Mouse (Mus musculus): Measurements from ENCODE around the gene Snu13. TPM values are rescaled to one million over a fixed set of nuclear protein-coding genes. Genes with fewer than 3 reads are reported as not detected.

The Snu13 gene
- polyA plus RNA-seq (2012; ENCODE audit: insufficient read depth, insufficient read length, low replicate concordance, missing spikeins): not detected in 2 replicates

DNA sequence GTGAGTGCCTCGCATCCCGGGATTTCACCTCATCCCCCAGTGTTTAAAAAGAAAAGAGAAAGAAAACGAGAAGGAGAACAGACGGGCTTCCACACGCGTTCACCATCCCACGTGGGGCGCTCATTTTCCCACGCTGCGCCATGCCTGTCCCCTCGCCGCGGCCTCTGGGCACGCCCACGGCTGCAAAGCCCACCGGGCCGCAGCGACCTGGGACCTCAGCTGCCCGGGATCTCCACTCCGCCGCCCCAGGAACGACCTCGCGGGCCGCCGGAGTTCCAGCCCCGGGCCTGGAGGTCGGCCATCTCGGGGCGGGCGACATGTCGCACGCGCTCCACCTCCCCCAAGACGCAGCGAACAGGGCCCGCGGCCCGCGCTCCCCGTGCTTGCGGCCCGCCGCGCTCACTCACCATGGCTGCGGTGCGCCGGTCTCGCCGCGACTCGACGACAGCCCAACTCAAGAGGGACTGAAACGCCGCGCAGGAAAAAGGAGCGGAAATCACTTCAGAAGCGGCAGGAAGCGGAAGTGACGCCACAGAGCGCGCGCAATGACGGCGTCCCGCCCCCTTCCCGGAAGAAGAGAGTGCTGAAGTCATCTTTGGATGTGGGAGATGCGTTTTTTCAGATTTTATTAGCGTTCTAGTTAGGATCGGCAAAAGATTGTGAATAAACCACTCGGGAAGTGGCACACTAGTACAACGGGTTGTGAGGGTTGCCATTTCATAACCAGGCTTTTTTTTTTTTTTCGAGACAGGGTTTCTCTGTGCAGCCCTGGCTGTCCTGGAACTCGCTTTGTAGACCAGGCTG lies at the start of gene Snu13:
Gene Snu13, minus strand, starts transcription at position 519 of the 804 bp plus-strand sequence.
- Histone ChIP-seq H3K27ac (ENCODE audit: insufficient read depth, low read depth, low read length) (peak within 1 kb of the TSS; percentile 66), H3K4me3 (ENCODE audit: insufficient read depth, low read depth, low read length) (peak within 1 kb of the TSS; percentile 93), H3K4me1 (ENCODE audit: control insufficient read depth, insufficient read depth, low read length) (peaks cover 8% of the 10 kb centered on the region)
- under 1% methylated on average over 74 of the region's 74 CpGs for WGBS
- TF ChIP-seq CTCF (IDR thresholded peaks at IDR 0.05; ENCODE audit: insufficient read depth, low read depth, low read length) (no peak), POLR2A (IDR thresholded peaks at IDR 0.05; ENCODE audit: insufficient read depth, low read depth, low read length) (peak; percentile 68; the same call in 1 of the 2 replicates)

DNA sequence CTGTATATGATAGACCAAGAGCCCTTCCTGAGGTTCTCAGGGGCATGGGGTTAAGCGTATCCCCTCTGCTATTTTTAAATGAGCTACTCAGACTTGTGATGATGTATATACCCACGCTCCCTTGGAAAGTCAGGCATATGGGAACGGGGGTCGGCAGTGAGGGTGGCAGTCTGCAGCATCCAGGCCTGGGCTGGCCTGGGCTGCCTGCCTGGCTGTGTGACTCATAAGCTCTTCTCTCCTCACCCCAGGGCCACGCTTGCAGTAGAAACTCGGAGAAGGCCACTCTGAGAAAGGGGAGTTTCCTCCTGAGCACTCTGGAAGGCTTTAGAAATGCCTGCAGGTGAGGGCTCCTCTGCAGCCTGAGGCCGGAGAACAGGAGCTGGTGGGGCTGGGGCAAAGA lies 43.7 kb upstream of the Snu13 start:
- WGBS: 51% methylated on average over 7 of the region's 7 CpGs
- Histone ChIP-seq H3K27ac (ENCODE audit: insufficient read depth, low read depth, low read length) (no peak overlapping the region; the same call in 1 of the 2 replicates), H3K4me3 (ENCODE audit: insufficient read depth, low read depth, low read length) (no peak overlapping the region), H3K4me1 (ENCODE audit: control insufficient read depth, insufficient read depth, low read length) (peaks cover 24% of the 10 kb centered on the region)
- TF ChIP-seq CTCF (IDR thresholded peaks at IDR 0.05; ENCODE audit: insufficient read depth, low read depth, low read length) (no peak), POLR2A (IDR thresholded peaks at IDR 0.05; ENCODE audit: insufficient read depth, low read depth, low read length) (no peak)

DNA sequence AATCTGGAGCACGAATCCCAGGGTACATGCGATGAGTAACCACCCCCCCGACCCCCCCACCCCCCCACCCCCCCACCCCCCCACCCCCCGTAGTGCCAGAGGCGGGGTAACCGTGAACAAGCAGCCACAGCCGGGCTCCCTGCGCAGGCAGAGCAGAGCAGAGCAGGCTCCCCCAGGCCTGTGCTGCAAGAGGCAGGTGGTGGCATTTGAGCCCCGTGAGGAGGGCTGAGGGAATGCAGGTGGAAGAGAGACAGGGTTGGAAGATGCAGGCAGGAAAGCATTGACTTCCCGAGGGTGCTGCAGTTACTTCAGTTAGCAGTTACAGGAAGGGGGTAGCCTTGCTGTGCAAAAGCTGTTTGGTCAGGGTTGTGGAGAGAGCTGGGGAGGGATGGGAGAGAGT lies 39.9 kb upstream of the Snu13 start:
- peak overlapping the region; percentile 74 for H3K27ac ChIP-seq (ENCODE audit: insufficient read depth, low read depth, low read length)
- TF ChIP-seq CTCF (IDR thresholded peaks at IDR 0.05; ENCODE audit: insufficient read depth, low read depth, low read length) (0 out of 2 replicates have a peak, but pooled peaks have one; percentile 9), POLR2A (IDR thresholded peaks at IDR 0.05; ENCODE audit: insufficient read depth, low read depth, low read length) (no peak)
- H3K4me1 ChIP-seq (ENCODE audit: control insufficient read depth, insufficient read depth, low read length): peaks cover 31% of the 10 kb centered on the region
- 11% methylated on average over 10 of the region's 10 CpGs for WGBS
- H3K4me3 ChIP-seq (ENCODE audit: insufficient read depth, low read depth, low read length): no peak overlapping the region

DNA sequence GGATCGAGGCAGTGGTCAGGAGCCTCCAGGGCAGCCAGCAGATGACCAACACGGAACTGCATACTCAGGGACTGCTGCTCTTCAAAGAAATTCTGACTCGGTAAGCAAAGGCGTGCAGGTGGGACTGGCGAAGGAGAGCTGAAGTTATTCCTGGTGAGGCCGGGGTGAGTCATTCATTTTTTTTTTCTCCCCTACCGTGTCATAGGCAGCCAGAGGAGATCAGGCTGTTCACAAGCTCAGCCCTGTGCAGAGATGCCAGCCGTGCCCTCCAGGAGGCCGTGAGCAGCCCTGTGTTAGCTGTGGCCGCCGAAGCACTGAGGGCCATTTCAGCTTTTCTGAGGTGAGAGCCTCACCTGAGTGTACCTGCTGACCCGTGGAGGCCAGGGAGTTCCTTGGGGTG lies 38.7 kb upstream of the Snu13 start:
- WGBS: 49% methylated on average over 12 of the region's 12 CpGs
- Histone ChIP-seq H3K4me3 (ENCODE audit: insufficient read depth, low read depth, low read length) (no peak overlapping the region; the same call in 1 of the 2 replicates), H3K27ac (ENCODE audit: insufficient read depth, low read depth, low read length) (peak overlapping the region; percentile 95), H3K4me1 (ENCODE audit: control insufficient read depth, insufficient read depth, low read length) (peaks cover 25% of the 10 kb centered on the region)
- TF ChIP-seq POLR2A (IDR thresholded peaks at IDR 0.05; ENCODE audit: insufficient read depth, low read depth, low read length) (no peak), CTCF (IDR thresholded peaks at IDR 0.05; ENCODE audit: insufficient read depth, low read depth, low read length) (peak; percentile 33; the same call in 1 of the 2 replicates)

DNA sequence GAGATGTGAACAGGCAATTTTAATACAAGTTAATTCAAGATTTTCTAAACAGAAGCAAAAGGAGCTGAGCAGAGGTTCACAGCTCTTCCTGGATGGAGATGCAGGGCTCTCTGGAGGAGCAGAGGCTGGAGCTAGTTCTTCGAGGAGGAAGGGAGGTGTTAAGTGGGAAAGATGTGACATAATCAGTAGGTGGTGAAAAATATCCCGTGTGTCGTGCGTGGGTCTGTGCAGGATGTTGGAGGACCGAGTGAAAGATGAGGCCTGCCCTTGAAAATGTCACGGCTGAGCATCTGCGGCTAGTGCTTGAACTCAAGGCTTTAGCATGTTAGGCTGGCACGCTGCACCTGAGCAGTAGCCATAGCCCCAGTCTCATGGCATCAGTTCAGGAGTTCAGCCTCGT lies 38.2 kb upstream of the Snu13 start:
- no peak for TF ChIP-seq POLR2A (IDR thresholded peaks at IDR 0.05; ENCODE audit: insufficient read depth, low read depth, low read length)
- TF ChIP-seq CTCF (IDR thresholded peaks at IDR 0.05; ENCODE audit: insufficient read depth, low read depth, low read length): no peak
- Histone ChIP-seq H3K4me3 (ENCODE audit: insufficient read depth, low read depth, low read length) (no peak overlapping the region), H3K4me1 (ENCODE audit: control insufficient read depth, insufficient read depth, low read length) (peaks cover 25% of the 10 kb centered on the region), H3K27ac (ENCODE audit: insufficient read depth, low read depth, low read length) (peak overlapping the region; percentile 95)
- 64% methylated on average over 9 of the region's 9 CpGs for WGBS

DNA sequence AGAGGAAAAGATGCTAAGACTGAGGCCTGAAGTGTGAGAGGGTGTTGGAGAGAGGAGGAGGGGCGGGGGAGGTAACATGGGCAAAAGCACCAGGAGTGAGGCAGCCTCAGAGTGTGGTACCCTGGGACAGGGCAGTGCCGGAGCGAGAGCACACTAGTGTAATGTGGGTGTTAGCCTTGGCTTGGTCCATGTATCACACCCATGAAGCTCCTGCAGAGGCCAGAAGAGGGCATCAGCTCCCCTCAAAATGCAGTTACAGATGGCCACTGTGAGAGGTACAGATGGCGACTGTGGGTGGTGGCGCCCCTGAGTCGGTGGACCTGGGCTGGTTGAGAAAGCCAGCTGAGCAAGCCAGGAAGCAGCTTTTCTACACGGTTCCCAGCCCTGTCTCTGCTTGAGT lies 33.8 kb upstream of the Snu13 start:
- 38% methylated on average over 7 of the region's 7 CpGs for WGBS
- no peak overlapping the region for H3K27ac ChIP-seq (ENCODE audit: insufficient read depth, low read depth, low read length)
- H3K4me3 ChIP-seq (ENCODE audit: insufficient read depth, low read depth, low read length): no peak overlapping the region
- TF ChIP-seq CTCF (IDR thresholded peaks at IDR 0.05; ENCODE audit: insufficient read depth, low read depth, low read length) (peak; percentile 47; the same call in 1 of the 2 replicates), POLR2A (IDR thresholded peaks at IDR 0.05; ENCODE audit: insufficient read depth, low read depth, low read length) (no peak)
- peaks cover 9% of the 10 kb centered on the region for H3K4me1 ChIP-seq (ENCODE audit: control insufficient read depth, insufficient read depth, low read length)

DNA sequence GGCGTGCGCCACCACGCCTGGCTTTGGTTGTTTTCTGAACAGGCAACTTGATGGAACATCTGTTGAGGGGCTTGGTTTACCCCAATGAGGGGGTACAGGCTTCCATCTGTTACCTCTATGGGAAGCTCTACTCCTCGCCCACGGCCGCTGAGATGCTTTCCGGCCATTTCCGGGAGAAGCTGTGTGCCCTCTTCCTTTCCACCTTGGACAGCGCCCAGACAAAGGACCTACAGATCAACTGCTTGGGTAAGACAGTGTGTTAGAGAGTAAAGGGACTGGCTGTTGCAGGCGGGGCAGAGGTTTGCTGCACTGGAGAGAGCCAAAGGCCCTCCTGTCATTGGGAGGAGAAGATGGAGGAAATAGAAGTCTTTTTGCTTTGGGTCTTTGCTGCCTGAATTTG lies 32.5 kb upstream of the Snu13 start:
- Histone ChIP-seq H3K27ac (ENCODE audit: insufficient read depth, low read depth, low read length) (no peak overlapping the region), H3K4me3 (ENCODE audit: insufficient read depth, low read depth, low read length) (no peak overlapping the region), H3K4me1 (ENCODE audit: control insufficient read depth, insufficient read depth, low read length) (peaks cover 2% of the 10 kb centered on the region; the same call in 1 of the 2 replicates)
- TF ChIP-seq CTCF (IDR thresholded peaks at IDR 0.05; ENCODE audit: insufficient read depth, low read depth, low read length) (no peak), POLR2A (IDR thresholded peaks at IDR 0.05; ENCODE audit: insufficient read depth, low read depth, low read length) (no peak)
- 73% methylated on average over 10 of the region's 10 CpGs for WGBS

DNA sequence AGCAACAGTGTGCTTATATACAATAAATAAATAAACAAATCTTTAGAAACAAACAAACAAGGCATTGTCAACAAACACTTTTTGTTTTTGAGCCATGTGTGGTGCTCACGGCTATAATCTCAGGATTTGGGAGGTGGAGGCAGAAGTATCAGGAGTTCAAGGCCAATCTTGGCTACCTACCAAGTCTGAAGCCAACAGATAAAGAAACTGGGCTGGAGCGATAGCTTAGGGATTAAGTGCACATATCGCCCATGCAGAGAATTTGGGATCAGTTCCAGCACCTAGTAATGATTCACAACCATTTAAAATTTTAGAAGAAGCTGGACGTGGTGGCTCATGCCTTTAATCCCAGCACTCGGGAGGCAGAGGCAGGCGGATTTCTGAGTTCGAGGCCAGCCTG lies 26.1 kb upstream of the Snu13 start:
- Histone ChIP-seq H3K27ac (ENCODE audit: insufficient read depth, low read depth, low read length) (no peak overlapping the region), H3K4me1 (ENCODE audit: control insufficient read depth, insufficient read depth, low read length) (peaks cover 3% of the 10 kb centered on the region; the same call in 1 of the 2 replicates), H3K4me3 (ENCODE audit: insufficient read depth, low read depth, low read length) (no peak overlapping the region)
- no peak for TF ChIP-seq CTCF (IDR thresholded peaks at IDR 0.05; ENCODE audit: insufficient read depth, low read depth, low read length)
- no peak for TF ChIP-seq POLR2A (IDR thresholded peaks at IDR 0.05; ENCODE audit: insufficient read depth, low read depth, low read length)
- 83% methylated on average over 7 of the region's 7 CpGs for WGBS

DNA sequence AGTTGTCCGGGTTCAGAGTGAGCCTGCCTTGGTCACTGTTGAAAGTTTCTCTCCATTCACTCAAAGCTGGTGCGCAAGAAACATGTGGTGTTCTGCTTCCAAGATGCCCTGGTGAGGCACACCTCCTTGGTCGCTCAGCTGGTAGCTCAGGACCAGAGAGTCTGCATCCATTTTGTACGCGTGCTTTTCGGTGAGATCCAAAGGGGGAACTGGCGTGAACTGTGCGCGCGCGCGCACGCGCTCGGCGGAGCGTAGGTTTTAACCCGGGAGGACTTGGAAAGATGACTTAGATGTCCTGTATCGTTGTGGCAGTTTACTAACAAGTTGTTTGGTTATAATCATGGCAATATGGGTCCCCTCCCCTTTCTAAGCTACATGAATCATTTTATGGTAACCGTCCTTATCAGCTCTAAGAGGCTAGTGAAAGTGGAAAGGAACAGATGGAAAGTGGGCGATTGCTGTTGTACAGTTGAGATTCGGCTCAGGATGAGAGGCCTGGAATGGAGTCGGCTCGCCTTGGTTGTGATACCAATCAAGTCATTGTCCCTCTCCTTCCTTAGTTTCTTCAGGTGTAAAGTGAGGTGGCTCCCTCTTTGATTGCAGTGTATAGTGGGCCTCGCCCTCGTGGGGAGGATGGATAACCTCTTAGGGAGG lies 24.5 kb upstream of the Snu13 start:
- no peak overlapping the region for H3K4me3 ChIP-seq (ENCODE audit: insufficient read depth, low read depth, low read length)
- peaks cover 3% of the 10 kb centered on the region; the same call in 1 of the 2 replicates for H3K4me1 ChIP-seq (ENCODE audit: control insufficient read depth, insufficient read depth, low read length)
- TF ChIP-seq CTCF (IDR thresholded peaks at IDR 0.05; ENCODE audit: insufficient read depth, low read depth, low read length) (no peak), POLR2A (IDR thresholded peaks at IDR 0.05; ENCODE audit: insufficient read depth, low read depth, low read length) (no peak)
- 93% methylated on average over 26 of the region's 26 CpGs for WGBS
- H3K27ac ChIP-seq (ENCODE audit: insufficient read depth, low read depth, low read length): no peak overlapping the region
